Mouse (Mus musculus) right cerebral cortex, postnatal 4 days (tissue): ENCODE measurements around the gene Stk4.

Experiments
- DNase-seq: peaks from one replicate; pipeline ENCODE4 v3.0.0-alpha.2; 2022

Stk4 gene

GRCm38 (mm10) chr2:164082175-164082574 lies 12.1 kb downstream of the Stk4 start:
- no peak for DNase-seq

GRCm38 (mm10) chr2:164083609-164084341 lies 13.7 kb downstream of the Stk4 start:
- DNase-seq: no peak

- DNase-seq: no peak
Measured at GRCm38 (mm10) chr2:164084342-164084700, 14.2 kb downstream of the Stk4 start.

- no peak for DNase-seq
Measured at GRCm38 (mm10) chr2:164087416-164088017, 17.4 kb downstream of the Stk4 start.

GRCm38 (mm10) chr2:164089508-164089907 lies 19.4 kb downstream of the Stk4 start:
- DNase-seq: no peak

- DNase-seq: no peak
Measured at GRCm38 (mm10) chr2:164094152-164094551, 24.0 kb downstream of the Stk4 start.

GRCm38 (mm10) chr2:164098603-164099250 lies 28.6 kb downstream of the Stk4 start:
- DNase-seq: no peak

- DNase-seq: no peak
Measured at GRCm38 (mm10) chr2:164101936-164102335, 31.8 kb downstream of the Stk4 start.

- no peak for DNase-seq
Measured at GRCm38 (mm10) chr2:164102366-164102765, 32.2 kb downstream of the Stk4 start.

GRCm38 (mm10) chr2:164103501-164103900 lies 33.4 kb downstream of the Stk4 start:
- DNase-seq: peak; percentile 81

GRCm38 (mm10) chr2:164106287-164107035 lies 36.3 kb downstream of the Stk4 start:
- DNase-seq: no peak

- DNase-seq: no peak
Measured at GRCm38 (mm10) chr2:164107125-164107874, 37.2 kb downstream of the Stk4 start.

GRCm38 (mm10) chr2:164108501-164108900 lies 38.4 kb downstream of the Stk4 start:
- no peak for DNase-seq

- no peak for DNase-seq
Measured at GRCm38 (mm10) chr2:164111546-164111945, 41.4 kb downstream of the Stk4 start.

GRCm38 (mm10) chr2:164114051-164114450 lies 43.9 kb downstream of the Stk4 start:
- DNase-seq: no peak

GRCm38 (mm10) chr2:164115531-164115930 lies 45.4 kb downstream of the Stk4 start:
- DNase-seq: no peak

GRCm38 (mm10) chr2:164119503-164119902 lies 49.4 kb downstream of the Stk4 start:
- no peak for DNase-seq

GRCm38 (mm10) chr2:164123169-164123766 lies 53.1 kb downstream of the Stk4 start:
- DNase-seq: no peak

- peak; percentile 58 for DNase-seq
Measured at GRCm38 (mm10) chr2:164126533-164126955, 56.4 kb downstream of the Stk4 start.

GRCm38 (mm10) chr2:164127297-164127696 lies 57.2 kb downstream of the Stk4 start:
- no peak for DNase-seq

- DNase-seq: no peak
Measured at GRCm38 (mm10) chr2:164128576-164129411, 58.7 kb downstream of the Stk4 start.
